Mouse (Mus musculus) bone marrow macrophage, adult 2 months (primary cell): ENCODE measurements around the gene Asf1a. TPM values are rescaled to one million over a fixed set of nuclear protein-coding genes. Genes with fewer than 3 reads are reported as not detected.
"Not testable (repeated sequence)": the region's sequence is repeated elsewhere in the genome, so short reads cannot be mapped to it uniquely, and the experiment has no call there.

Source experiments
- H3K27ac ChIP-seq: 2 replicates; pipeline ENCODE4 v1.5.1; 2012; ENCODE audit warnings: low read depth, low read length; ENCODE audit not compliant: insufficient read depth
- H3K4me1 ChIP-seq: 2 replicates; pipeline ENCODE4 v1.6.1; 2012; ENCODE audit warnings: low read length; ENCODE audit not compliant: control insufficient read depth, insufficient read depth
- H3K4me3 ChIP-seq: 2 replicates; pipeline ENCODE4 v1.5.1; 2012; ENCODE audit warnings: mild to moderate bottlenecking, low read length, moderate library complexity; ENCODE audit not compliant: insufficient read depth
- CTCF ChIP-seq: IDR thresholded peaks from 2 replicates; pipeline ENCODE4 v1.5.1; 2012; ENCODE audit warnings: low read depth, mild to moderate bottlenecking, low read length, moderate library complexity
- POLR2A ChIP-seq: IDR thresholded peaks from 2 replicates; pipeline ENCODE4 v1.6.1; 2012; ENCODE audit warnings: mild to moderate bottlenecking, low read depth, low read length, borderline replicate concordance
- polyA plus RNA-seq: library from polyadenylated mRNA; stranded (reverse); fragments of >200 nt; gene quantifications from 2 replicates; pipeline ENCODE4 v1.2.4, GENCODE M21; 2012; ENCODE audit not compliant: missing spikeins, insufficient read depth, insufficient read length

Gene Asf1a
- polyA plus RNA-seq, 1 experiment, result 17.4 TPM

- TF ChIP-seq CTCF (no peak), POLR2A (no peak)
- Histone ChIP-seq H3K4me3 (no peak overlapping the region), H3K4me1 (peaks cover 15% of the 10 kb centered on the region), H3K27ac (no peak overlapping the region)
Measured at GRCm38 (mm10) chr10:53598821-53599220, 2.3 kb downstream of the Asf1a start.

GRCm38 (mm10) chr10:53605328-53605727 is 8.8 kb downstream of the Asf1a start:
- Histone ChIP-seq H3K4me3 (no peak overlapping the region), H3K27ac (no peak overlapping the region), H3K4me1 (peaks cover 10% of the 10 kb centered on the region)
- TF ChIP-seq CTCF (no peak), POLR2A (no peak)

- TF ChIP-seq POLR2A (no peak), CTCF (no peak)
- Histone ChIP-seq H3K27ac (no peak overlapping the region), H3K4me1 (peaks cover 5% of the 10 kb centered on the region), H3K4me3 (no peak overlapping the region)
Measured at GRCm38 (mm10) chr10:53608274-53608673, 11.7 kb downstream of the Asf1a start.

GRCm38 (mm10) chr10:53612172-53612571 is 15.6 kb downstream of the Asf1a start:
- TF ChIP-seq CTCF, result no peak
- H3K27ac ChIP-seq, result no peak overlapping the region
- peaks cover 24% of the 10 kb centered on the region for H3K4me1 ChIP-seq
- no peak overlapping the region for H3K4me3 ChIP-seq

GRCm38 (mm10) chr10:53613955-53614354 is 17.4 kb downstream of the Asf1a start:
- TF ChIP-seq POLR2A, result no peak
- TF ChIP-seq CTCF, result no peak
- H3K4me1 ChIP-seq, result peaks cover 26% of the 10 kb centered on the region
- H3K4me3 ChIP-seq, result no peak overlapping the region
- H3K27ac ChIP-seq, result no peak overlapping the region

- Histone ChIP-seq H3K4me1 (peaks cover 26% of the 10 kb centered on the region), H3K27ac (peak overlapping the region; percentile 77), H3K4me3 (peak overlapping the region; percentile 38)
- no peak for TF ChIP-seq POLR2A
- no peak for TF ChIP-seq CTCF
Measured at GRCm38 (mm10) chr10:53615850-53616616, 19.5 kb downstream of the Asf1a start.

GRCm38 (mm10) chr10:53629247-53629917 is 32.8 kb downstream of the Asf1a start:
- H3K4me3 ChIP-seq, result peak overlapping the region; percentile 99
- peaks cover 6% of the 10 kb centered on the region; the same call in 1 of the 2 replicates for H3K4me1 ChIP-seq
- no peak for TF ChIP-seq CTCF
- TF ChIP-seq POLR2A, result peak; percentile 18; the same call in 1 of the 2 replicates
- peak overlapping the region; percentile 90 for H3K27ac ChIP-seq

- TF ChIP-seq CTCF, result no peak
- TF ChIP-seq POLR2A, result no peak
- Histone ChIP-seq H3K4me3 (peak overlapping the region; percentile 99), H3K4me1 (peaks cover 6% of the 10 kb centered on the region; the same call in 1 of the 2 replicates), H3K27ac (peak overlapping the region; percentile 90)
Measured at GRCm38 (mm10) chr10:53629918-53630250, 33.3 kb downstream of the Asf1a start.

GRCm38 (mm10) chr10:53630339-53630738 is 33.8 kb downstream of the Asf1a start, which contains the start of gene Mcm9:
Mcm9 (minus strand) TSS chr10:53630439.
- not testable (repeated sequence) for H3K4me1 ChIP-seq
- H3K4me3 ChIP-seq, result peak within 1 kb of the TSS; percentile 99
- H3K27ac ChIP-seq, result peak within 1 kb of the TSS; percentile 90

GRCm38 (mm10) chr10:53634160-53634559 is 37.6 kb downstream of the Asf1a start:
- TF ChIP-seq POLR2A (no peak), CTCF (no peak)
- Histone ChIP-seq H3K4me1 (peaks cover 10% of the 10 kb centered on the region), H3K4me3 (no peak overlapping the region), H3K27ac (no peak overlapping the region)
